Mouse (Mus musculus): ENCODE data around the gene 9830107B12Rik. TPM values are rescaled to one million over a fixed set of nuclear protein-coding genes. Genes with fewer than 3 reads are reported as not detected.
"Not testable (repeated sequence)": the region's sequence is repeated elsewhere in the genome, so short reads cannot be mapped to it uniquely, and the experiment has no call there.

Gene 9830107B12Rik
- polyA plus RNA-seq (2014; fragmentation: Nextera tagmentation; extraction: Ambion mirVana): not detected in 2 replicates

DNA sequence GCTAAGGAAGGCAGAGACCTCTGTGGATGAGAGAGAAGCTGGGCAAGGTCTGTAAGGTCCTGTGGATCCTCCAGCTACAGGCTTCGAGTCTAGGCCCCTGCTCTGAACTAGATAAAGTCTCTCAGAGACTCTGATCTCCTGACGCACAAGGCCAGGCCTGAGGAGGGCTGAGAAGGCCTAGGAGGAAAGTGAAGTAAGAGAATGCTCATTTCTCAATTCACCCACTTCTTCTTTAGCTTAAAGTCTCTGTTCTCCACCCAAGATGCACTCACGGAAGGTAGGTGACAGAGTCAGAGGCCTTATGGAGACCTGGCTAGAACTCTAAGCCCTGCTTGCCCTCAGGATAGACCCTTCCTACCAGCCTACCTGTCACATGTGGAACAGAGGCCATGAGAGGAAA lies at the start of gene 9830107B12Rik:
Gene 9830107B12Rik, minus strand, starts transcription at position 149 of the 400 bp plus-strand sequence.
- DNase-seq (ENCODE audit: low spot score) (no peak), ATAC-seq (ENCODE audit: low read depth) (no peak)
- H3K4me1 ChIP-seq (ENCODE audit: control insufficient read depth, insufficient read depth, low read length): no peaks in the 10 kb centered on the region
- no peaks in the 10 kb centered on the region for H3K36me3 ChIP-seq (ENCODE audit: control insufficient read depth, insufficient read depth, low read length)
- 77% methylated on average over 3 of the region's 3 CpGs for WGBS
- H3K27ac ChIP-seq (replicated peaks; ENCODE audit: low read depth, low read length): no peak within 1 kb of the TSS
- no peak within 1 kb of the TSS for H3K9ac ChIP-seq (ENCODE audit: low read depth, low read length)
- H3K4me3 ChIP-seq (ENCODE audit: low read depth, low read length): no peak within 1 kb of the TSS
- H3K9me3 ChIP-seq (ENCODE audit: control insufficient read depth, low read length): no peaks in the 10 kb centered on the region
- H3K4me2 ChIP-seq (ENCODE audit: low read depth, low read length): no peak within 1 kb of the TSS
- no peaks in the 10 kb centered on the region for H3K27me3 ChIP-seq (replicated peaks; ENCODE audit: control insufficient read depth, insufficient read depth, low read length)

GRCm38 (mm10) chr17:48192366-48192765 lies 46.3 kb upstream of the 9830107B12Rik start:
- Histone ChIP-seq H3K27me3 (replicated peaks; ENCODE audit: control insufficient read depth, insufficient read depth, low read length) (no peaks in the 10 kb centered on the region), H3K9me3 (ENCODE audit: control insufficient read depth, low read length) (no peaks in the 10 kb centered on the region), H3K4me3 (ENCODE audit: low read depth, low read length) (no peak overlapping the region), H3K9ac (ENCODE audit: low read depth, low read length) (no peak overlapping the region), H3K36me3 (ENCODE audit: control insufficient read depth, insufficient read depth, low read length) (no peaks in the 10 kb centered on the region), H3K4me2 (ENCODE audit: low read depth, low read length) (no peak overlapping the region), H3K27ac (replicated peaks; ENCODE audit: low read depth, low read length) (no peak overlapping the region), H3K4me1 (ENCODE audit: control insufficient read depth, insufficient read depth, low read length) (no peaks in the 10 kb centered on the region)
- 71% methylated on average over 2 of the region's 2 CpGs for WGBS
- no peak for DNase-seq (ENCODE audit: low spot score)
- ATAC-seq (ENCODE audit: low read depth): no peak

DNA sequence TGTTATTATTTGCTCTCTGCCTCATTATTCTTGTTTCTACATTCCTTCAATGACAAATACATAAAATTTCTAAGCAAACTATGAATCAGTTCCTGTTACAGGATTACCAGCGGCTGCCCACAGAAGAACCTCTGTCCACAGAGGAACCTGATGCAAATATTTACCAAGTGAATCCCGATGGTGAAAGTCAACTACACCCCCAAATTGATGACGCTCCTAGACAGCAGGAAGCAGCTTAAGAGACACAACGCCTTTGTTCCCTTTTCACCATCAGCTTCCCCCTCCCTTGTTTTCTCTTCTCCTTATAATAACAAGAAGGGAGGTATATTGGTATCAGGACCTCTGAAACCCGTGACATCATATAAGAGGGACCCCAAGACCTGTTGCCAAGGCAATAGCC lies 39.2 kb upstream of the 9830107B12Rik start:
- Histone ChIP-seq H3K36me3 (ENCODE audit: control insufficient read depth, insufficient read depth, low read length) (no peaks in the 10 kb centered on the region), H3K27me3 (replicated peaks; ENCODE audit: control insufficient read depth, insufficient read depth, low read length) (no peaks in the 10 kb centered on the region), H3K4me3 (ENCODE audit: low read depth, low read length) (no peak overlapping the region), H3K9ac (ENCODE audit: low read depth, low read length) (no peak overlapping the region), H3K27ac (replicated peaks; ENCODE audit: low read depth, low read length) (no peak overlapping the region), H3K4me1 (ENCODE audit: control insufficient read depth, insufficient read depth, low read length) (no peaks in the 10 kb centered on the region), H3K4me2 (ENCODE audit: low read depth, low read length) (no peak overlapping the region), H3K9me3 (ENCODE audit: control insufficient read depth, low read length) (no peaks in the 10 kb centered on the region)
- DNase-seq (ENCODE audit: low spot score) (no peak), ATAC-seq (ENCODE audit: low read depth) (no peak)
- 68% methylated on average over 5 of the region's 5 CpGs for WGBS

DNA sequence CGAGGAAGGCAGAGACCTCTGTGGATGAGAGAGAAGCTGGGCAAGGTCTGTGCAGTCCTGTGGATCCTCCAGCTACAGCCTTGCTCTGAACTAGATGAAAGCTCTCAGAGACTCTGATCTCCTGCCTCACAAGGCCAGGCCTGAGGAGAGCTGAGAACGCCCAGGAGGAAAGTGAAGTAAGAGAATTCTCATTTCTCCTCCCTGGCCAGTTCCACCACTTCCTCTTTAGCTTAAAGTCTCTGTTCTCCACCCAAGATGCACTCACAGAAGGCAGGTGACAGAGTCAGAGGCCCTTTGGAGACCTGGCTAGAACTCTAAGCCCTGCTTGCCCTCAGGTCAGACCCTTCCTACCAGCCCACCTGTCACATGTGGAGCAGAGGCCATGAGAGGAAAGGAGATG lies 21.0 kb upstream of the 9830107B12Rik start, which contains the start of gene A530064D06Rik:
Gene A530064D06Rik, minus strand, starts transcription at position 173 of the 400 bp plus-strand sequence.
- not testable (repeated sequence) for H3K27me3 ChIP-seq (replicated peaks; ENCODE audit: control insufficient read depth, insufficient read depth, low read length); ATAC-seq (ENCODE audit: low read depth); H3K4me2 ChIP-seq (ENCODE audit: low read depth, low read length); H3K4me3 ChIP-seq (ENCODE audit: low read depth, low read length); H3K9me3 ChIP-seq (ENCODE audit: control insufficient read depth, low read length); H3K4me1 ChIP-seq (ENCODE audit: control insufficient read depth, insufficient read depth, low read length); H3K9ac ChIP-seq (ENCODE audit: low read depth, low read length); H3K27ac ChIP-seq (replicated peaks; ENCODE audit: low read depth, low read length); DNase-seq (ENCODE audit: low spot score); H3K36me3 ChIP-seq (ENCODE audit: control insufficient read depth, insufficient read depth, low read length)
- WGBS: 77% methylated on average over 2 of the region's 2 CpGs

GRCm38 (mm10) chr17:48157382-48158076 lies 11.5 kb upstream of the 9830107B12Rik start:
- Histone ChIP-seq H3K27me3 (replicated peaks; ENCODE audit: control insufficient read depth, insufficient read depth, low read length) (no peaks in the 10 kb centered on the region), H3K9ac (ENCODE audit: low read depth, low read length) (no peak overlapping the region), H3K36me3 (ENCODE audit: control insufficient read depth, insufficient read depth, low read length) (no peaks in the 10 kb centered on the region), H3K4me1 (ENCODE audit: control insufficient read depth, insufficient read depth, low read length) (no peaks in the 10 kb centered on the region), H3K4me2 (ENCODE audit: low read depth, low read length) (no peak overlapping the region), H3K9me3 (ENCODE audit: control insufficient read depth, low read length) (0 out of 2 replicates have a peak, but pooled peaks cover 10% of the 10 kb centered on the region), H3K4me3 (ENCODE audit: low read depth, low read length) (no peak overlapping the region), H3K27ac (replicated peaks; ENCODE audit: low read depth, low read length) (no peak overlapping the region)
- WGBS: 55% methylated on average over 1 of the region's 1 CpGs
- DNase-seq (ENCODE audit: low spot score) (no peak), ATAC-seq (ENCODE audit: low read depth) (no peak)

GRCm38 (mm10) chr17:48132810-48133209 lies 13.3 kb downstream of the 9830107B12Rik start:
- Histone ChIP-seq H3K4me3 (ENCODE audit: low read depth, low read length) (no peak overlapping the region), H3K27ac (replicated peaks; ENCODE audit: low read depth, low read length) (no peak overlapping the region), H3K4me1 (ENCODE audit: control insufficient read depth, insufficient read depth, low read length) (no peaks in the 10 kb centered on the region), H3K4me2 (ENCODE audit: low read depth, low read length) (no peak overlapping the region), H3K9ac (ENCODE audit: low read depth, low read length) (no peak overlapping the region), H3K9me3 (ENCODE audit: control insufficient read depth, low read length) (no peaks in the 10 kb centered on the region), H3K27me3 (replicated peaks; ENCODE audit: control insufficient read depth, insufficient read depth, low read length) (no peaks in the 10 kb centered on the region), H3K36me3 (ENCODE audit: control insufficient read depth, insufficient read depth, low read length) (no peaks in the 10 kb centered on the region)
- DNase-seq (ENCODE audit: low spot score): no peak
- no peak for ATAC-seq (ENCODE audit: low read depth)
- 92% methylated on average over 2 of the region's 2 CpGs for WGBS

DNA sequence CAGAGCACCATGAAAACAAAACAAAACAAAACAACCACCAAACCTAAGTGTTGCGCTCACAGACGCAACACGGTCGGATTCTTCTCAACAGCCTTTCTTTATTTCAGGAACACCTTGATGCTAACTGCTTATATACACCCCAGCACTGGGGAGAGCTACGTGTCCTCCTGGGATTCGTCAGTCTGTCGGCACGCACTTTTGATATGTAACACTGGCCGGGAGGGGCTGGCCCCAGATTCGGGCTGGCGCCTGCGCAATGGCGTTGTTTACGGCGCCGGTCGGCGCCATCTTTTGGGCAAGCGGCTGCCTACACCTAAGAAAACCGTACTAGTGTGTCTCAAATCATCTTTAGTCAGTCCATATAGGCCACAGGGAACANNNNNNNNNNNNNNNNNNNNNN lies 25.6 kb downstream of the 9830107B12Rik start:
- Histone ChIP-seq H3K4me2 (ENCODE audit: low read depth, low read length) (no peak overlapping the region), H3K4me1 (ENCODE audit: control insufficient read depth, insufficient read depth, low read length) (no peaks in the 10 kb centered on the region), H3K36me3 (ENCODE audit: control insufficient read depth, insufficient read depth, low read length) (no peaks in the 10 kb centered on the region), H3K4me3 (ENCODE audit: low read depth, low read length) (no peak overlapping the region), H3K9ac (ENCODE audit: low read depth, low read length) (no peak overlapping the region), H3K9me3 (ENCODE audit: control insufficient read depth, low read length) (0 out of 2 replicates have a peak, but pooled peaks cover 4% of the 10 kb centered on the region), H3K27ac (replicated peaks; ENCODE audit: low read depth, low read length) (no peak overlapping the region), H3K27me3 (replicated peaks; ENCODE audit: control insufficient read depth, insufficient read depth, low read length) (no peaks in the 10 kb centered on the region)
- no peak for ATAC-seq (ENCODE audit: low read depth)
- DNase-seq (ENCODE audit: low spot score): no peak
- 92% methylated on average over 20 of the region's 20 CpGs for WGBS

GRCm38 (mm10) chr17:48119656-48120055 lies 26.4 kb downstream of the 9830107B12Rik start:
- no peaks in the 10 kb centered on the region for H3K4me1 ChIP-seq (ENCODE audit: control insufficient read depth, insufficient read depth, low read length)
- DNase-seq (ENCODE audit: low spot score): peak; percentile 67
- ATAC-seq (ENCODE audit: low read depth): peak; percentile 74; the same call in 1 of the 2 replicates
- H3K27me3 ChIP-seq (replicated peaks; ENCODE audit: control insufficient read depth, insufficient read depth, low read length): no peaks in the 10 kb centered on the region
- H3K4me3 ChIP-seq (ENCODE audit: low read depth, low read length): no peak overlapping the region
- H3K9me3 ChIP-seq (ENCODE audit: control insufficient read depth, low read length): 0 out of 2 replicates have a peak, but pooled peaks cover 4% of the 10 kb centered on the region
- no peak overlapping the region for H3K9ac ChIP-seq (ENCODE audit: low read depth, low read length)
- H3K36me3 ChIP-seq (ENCODE audit: control insufficient read depth, insufficient read depth, low read length): no peaks in the 10 kb centered on the region
- H3K4me2 ChIP-seq (ENCODE audit: low read depth, low read length): no peak overlapping the region
- H3K27ac ChIP-seq (replicated peaks; ENCODE audit: low read depth, low read length): no peak overlapping the region
- WGBS: 26% methylated on average over 3 of the region's 3 CpGs

DNA sequence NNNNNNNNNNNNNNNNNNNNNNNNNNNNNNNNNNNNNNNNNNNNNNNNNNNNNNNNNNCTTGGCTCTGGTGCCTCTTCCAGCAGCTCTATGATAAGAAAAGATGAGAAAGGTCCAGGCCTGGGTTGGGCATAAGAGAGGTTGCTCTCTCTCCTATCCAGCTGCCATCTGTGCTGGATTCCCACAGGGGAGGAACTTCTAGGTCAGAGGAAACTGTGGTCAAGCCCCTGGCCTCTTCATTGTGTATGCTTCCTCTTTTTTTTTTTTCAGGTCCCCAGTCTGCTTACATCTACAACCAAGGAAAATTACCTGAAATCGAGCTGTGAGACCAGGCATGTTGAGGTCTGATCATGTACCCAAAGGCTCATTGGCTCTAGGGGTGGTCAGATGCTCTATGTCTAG lies 27.5 kb downstream of the 9830107B12Rik start:
- no peak overlapping the region for H3K4me3 ChIP-seq (ENCODE audit: low read depth, low read length)
- H3K36me3 ChIP-seq (ENCODE audit: control insufficient read depth, insufficient read depth, low read length): no peaks in the 10 kb centered on the region
- no peak overlapping the region for H3K4me2 ChIP-seq (ENCODE audit: low read depth, low read length)
- no peak overlapping the region for H3K9ac ChIP-seq (ENCODE audit: low read depth, low read length)
- ATAC-seq (ENCODE audit: low read depth): no peak
- no peaks in the 10 kb centered on the region for H3K27me3 ChIP-seq (replicated peaks; ENCODE audit: control insufficient read depth, insufficient read depth, low read length)
- 67% methylated on average over 1 of the region's 1 CpGs for WGBS
- 0 out of 2 replicates have a peak, but pooled peaks cover 4% of the 10 kb centered on the region for H3K9me3 ChIP-seq (ENCODE audit: control insufficient read depth, low read length)
- H3K27ac ChIP-seq (replicated peaks; ENCODE audit: low read depth, low read length): no peak overlapping the region
- no peaks in the 10 kb centered on the region for H3K4me1 ChIP-seq (ENCODE audit: control insufficient read depth, insufficient read depth, low read length)
- no peak for DNase-seq (ENCODE audit: low spot score)

Measured in embryonic facial prominence, embryonic 14.5 days (tissue).